Mouse (Mus musculus) gonadal fat pad, adult 2 months (tissue): ENCODE results near the gene Ggt6. TPM values are rescaled to one million over a fixed set of nuclear protein-coding genes. Genes with fewer than 3 reads are reported as not detected.

Experiments
- DNase-seq: peaks from one replicate; pipeline ENCODE4 v3.0.0-alpha.2; 2012; ENCODE audit warnings: low read depth
- polyA plus RNA-seq: library from polyadenylated mRNA; depleted of rRNA; stranded (reverse); fragments of >200 nt; gene quantifications from 2 replicates; pipeline ENCODE4 v1.2.3, GENCODE M21; 2012; rRNA removed

Gene Ggt6
- polyA plus RNA-seq, 1 experiment, result 1.6 TPM

DNA sequence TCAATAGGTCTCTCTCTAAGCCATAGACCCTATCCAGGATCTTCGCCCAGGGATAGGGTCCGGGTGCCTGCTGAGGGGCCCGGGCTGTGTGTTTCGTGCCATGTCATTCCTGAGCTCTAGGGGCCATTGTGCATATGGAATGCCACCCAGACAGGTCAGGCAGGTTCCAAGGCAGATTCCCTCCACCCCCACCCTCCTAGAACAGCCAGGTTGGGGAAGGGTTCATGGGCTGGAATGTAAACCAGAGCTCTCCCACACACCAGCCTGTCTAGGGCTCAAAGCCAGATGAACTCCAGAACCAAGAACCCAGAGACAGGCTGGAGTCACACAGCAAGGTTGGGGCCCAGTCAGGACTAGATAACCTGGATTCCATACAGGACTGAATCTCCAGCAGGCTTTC lies 38.2 kb downstream of the Ggt6 start:
- no peak for DNase-seq

DNA sequence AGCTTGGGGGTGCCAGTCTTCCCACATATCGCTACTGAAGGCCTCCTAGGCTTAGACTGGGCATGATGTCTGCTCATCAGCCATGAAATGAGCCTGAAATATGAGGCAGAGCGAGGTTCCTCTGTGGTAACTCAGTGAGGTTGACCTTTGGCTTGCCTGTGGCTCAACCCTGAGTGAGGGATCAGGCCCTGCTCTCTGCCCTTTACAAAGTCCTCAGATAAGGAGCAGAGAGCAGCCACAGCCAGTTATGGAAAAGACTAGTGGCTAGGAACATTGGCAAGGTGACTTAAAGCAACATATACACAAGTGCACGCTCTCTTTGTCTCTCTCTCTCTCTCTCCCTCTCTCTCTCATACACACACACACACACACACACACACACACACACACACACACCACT lies 39.6 kb downstream of the Ggt6 start:
- DNase-seq, result no peak

DNA sequence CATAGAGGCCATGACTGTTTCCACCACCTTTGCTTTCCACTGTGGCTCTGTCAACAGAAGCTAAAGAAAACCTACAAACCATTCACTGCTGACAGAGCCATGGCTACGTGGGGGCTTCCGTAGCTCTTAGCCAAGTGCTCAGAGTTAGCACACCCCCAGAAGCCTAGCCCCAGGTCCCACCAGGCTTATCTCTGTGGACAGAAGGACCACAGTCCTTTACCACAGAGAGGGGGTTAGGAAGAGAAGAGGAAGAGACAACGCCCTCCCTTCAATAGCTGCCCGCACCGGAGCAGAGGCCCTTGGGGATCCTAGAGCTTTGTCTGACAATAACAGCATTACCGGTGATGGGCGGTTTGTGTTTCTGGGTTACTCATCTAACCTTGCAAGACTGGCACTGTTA lies 40.1 kb downstream of the Ggt6 start:
- DNase-seq, result no peak

DNA sequence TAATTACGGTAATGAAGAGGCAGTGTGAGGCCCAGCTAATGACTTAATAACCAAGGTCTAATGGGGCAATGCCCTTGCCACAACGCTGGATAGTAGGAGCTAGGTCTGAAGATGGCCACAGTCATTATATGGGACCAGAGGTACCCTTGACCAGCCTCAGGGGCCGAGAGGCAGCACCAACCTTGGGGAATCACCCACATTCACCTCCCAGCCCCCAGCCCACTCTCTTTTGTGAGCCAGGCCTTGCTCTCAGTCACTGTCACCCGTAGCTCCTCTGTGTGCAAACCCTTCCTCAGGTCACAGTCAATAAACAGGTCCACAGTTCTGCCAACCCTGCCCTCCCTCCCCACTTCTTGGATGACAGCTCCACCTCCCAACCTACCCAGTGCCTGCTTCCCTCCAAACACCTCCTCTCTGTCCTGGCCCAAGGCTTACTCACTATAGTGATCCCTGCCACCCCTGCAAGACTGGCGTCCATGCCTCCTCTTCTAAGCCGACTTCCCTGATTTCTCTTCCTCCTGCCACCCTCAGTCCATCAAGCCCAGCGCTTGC lies 40.8 kb downstream of the Ggt6 start:
- no peak for DNase-seq

DNA sequence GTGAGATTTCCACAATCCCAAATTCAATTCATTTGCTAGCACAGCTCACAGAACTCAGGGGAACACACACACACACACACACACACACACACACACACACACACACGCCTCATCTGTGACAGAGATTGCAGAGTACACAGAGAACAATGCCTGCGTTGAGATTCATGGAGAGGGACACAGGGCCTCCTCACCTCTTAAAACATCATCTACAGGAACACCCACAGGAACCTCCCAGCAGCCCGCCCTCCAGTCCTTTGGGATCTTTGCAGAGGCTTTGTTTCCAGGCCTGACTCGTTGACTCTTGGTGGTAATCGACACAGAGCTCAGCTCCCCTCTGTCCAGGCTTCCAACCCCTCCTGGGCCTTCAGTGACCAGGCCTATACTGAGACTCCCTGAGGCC lies 41.9 kb downstream of the Ggt6 start:
- no peak for DNase-seq

DNA sequence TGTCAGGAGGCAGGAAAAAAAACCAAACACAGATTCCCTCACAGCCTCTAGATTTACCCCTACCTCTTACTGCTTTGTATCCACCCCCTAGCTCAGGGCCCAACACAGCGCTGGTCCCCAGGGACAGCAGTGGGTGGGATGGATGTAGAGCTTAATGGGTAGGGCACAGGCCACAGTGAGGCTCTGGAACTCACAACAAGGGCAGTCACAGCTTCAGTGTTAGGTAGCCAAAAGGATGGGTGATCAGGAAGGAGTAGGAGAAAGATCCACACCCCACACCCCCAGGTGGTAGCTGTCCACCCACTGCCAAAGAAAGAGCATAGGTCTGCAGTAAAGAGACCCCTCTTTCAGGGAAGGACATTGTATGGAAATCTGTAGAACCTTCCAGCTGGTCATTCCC lies 42.3 kb downstream of the Ggt6 start:
- no peak for DNase-seq

DNA sequence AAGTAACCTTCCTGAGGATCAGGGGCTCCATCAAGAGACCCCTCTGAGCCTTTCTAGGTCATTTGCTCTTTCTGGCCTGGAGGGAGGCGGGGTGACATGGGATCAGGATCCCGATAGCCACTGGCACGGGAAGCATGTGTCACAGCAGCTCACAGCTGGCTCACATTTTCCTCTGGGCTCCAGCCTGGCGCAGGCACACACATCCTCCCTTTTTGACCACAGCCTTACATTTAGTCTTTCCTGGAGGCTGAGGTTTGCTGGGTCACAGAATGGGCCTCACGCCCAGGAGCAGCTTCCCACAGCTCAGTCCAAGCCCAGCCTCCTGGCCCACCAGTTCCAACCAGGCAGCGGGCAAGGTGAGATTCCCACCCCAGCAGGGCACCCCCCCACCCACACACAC lies 42.9 kb downstream of the Ggt6 start:
- DNase-seq, result no peak

DNA sequence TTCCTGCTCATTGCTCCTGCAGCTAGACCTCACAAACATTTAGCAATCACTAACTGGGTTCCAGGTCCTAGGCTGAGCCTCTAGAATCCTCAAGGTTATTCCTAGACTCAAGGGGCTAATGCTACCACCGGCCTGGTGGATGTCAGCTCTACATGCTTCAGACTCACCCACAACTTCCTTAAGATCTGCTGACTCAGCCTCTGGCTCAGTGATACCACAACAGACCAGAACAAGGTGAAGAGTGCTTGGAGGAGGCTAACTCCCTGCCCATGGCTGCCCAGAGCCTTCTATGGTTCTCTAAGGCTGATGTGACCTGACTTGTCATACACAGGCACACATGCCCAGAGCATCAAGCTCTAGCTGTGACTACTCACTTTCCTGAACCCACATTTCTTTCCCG lies 44.2 kb downstream of the Ggt6 start:
- no peak for DNase-seq

DNA sequence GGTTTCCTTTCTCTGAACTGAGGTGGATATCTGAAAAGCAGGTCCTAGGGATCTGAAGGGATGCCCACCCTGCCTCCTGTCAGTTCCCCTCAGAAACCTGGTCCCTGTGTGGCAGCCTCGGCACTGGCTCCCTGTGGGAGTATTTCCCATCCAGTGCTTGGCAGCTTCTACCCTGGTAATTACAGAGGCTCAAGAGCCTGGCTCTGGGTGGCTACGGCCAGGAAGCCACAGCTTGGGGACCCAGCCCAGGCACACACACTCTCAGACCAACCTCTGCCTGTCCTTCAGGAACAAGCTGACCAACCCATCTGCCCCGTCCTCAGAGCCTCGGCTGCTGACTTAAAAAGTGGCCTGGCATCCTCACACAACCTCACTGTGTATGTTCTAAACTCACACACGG lies 46.0 kb downstream of the Ggt6 start:
- DNase-seq, result no peak

DNA sequence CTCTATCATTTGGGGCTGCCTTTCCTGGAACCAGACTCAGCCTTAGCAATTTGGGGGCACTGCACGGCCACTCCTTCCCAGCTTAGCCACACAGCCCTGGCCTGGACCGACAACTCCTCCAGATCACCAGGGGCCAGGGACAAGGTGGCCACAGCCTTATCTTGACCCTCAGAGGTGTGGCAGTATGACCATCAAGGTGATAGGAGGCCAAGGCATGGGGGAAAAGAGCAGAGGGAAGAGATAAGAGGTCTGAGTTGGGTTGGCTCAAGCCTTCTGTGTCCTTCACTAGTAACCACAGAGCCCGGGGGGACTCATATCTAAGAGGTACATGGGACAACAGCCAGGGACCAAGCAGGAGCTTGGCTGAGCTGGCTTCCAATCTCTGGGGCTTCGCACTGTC lies 46.6 kb downstream of the Ggt6 start:
- DNase-seq, result no peak

DNA sequence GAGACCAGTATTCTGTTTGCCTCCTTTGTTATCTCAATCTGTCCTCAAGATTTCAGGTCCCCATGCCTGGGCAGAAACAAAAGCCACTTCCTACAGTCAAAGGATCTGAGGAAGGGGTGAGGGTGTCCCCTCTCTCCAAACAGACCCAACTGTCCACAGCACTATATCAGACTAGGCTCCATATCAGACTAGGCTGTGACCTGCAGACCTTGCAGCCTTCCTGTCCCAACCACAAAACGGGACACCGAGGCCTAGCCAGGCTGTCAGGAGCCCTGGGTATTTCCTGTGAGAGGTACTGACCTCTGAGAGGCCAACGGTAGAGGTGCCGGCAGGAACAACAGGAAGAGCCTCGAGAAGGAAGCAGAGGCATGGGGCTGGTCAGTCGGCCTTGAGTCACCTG lies 49.2 kb downstream of the Ggt6 start:
- no peak for DNase-seq

DNA sequence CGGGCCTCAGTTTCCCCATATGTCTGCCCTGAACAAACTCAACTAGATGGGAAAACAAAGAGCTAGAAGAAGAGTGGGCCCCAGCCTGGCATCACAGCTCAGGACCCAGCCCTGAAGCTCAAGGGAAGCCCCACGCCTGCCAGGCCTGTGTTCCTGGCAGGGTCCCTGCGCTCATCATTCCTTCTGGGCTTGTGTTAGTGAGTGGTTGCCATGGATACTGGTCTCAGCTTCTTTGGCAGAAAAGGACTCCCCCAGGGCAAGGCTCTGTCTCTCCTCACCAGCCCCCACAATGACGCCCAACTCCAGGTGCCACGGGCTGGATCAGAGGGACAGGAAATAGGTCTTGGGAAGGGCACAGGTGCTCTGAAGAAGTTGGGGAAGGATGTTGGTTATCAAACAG lies 49.8 kb downstream of the Ggt6 start:
- DNase-seq, result no peak

DNA sequence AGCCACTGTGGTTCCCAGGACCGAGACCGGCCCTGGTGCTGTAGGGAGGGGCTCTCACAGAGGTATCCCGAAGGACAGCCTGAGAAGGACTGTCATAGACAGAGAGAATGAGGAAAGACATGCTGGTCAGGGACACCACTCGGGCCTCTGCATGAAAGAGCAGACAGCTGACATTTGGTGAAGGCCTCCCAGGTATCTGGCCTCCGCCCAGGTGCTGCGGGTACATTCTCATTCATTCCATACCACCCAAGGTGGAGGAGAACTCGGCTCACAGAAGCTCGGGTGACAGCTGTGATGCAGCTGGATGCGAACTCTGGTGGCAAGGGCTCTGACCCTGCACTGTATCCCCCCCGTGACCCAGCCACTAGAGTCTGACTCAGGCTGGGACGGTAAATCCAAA lies 50.6 kb downstream of the Ggt6 start:
- no peak for DNase-seq

DNA sequence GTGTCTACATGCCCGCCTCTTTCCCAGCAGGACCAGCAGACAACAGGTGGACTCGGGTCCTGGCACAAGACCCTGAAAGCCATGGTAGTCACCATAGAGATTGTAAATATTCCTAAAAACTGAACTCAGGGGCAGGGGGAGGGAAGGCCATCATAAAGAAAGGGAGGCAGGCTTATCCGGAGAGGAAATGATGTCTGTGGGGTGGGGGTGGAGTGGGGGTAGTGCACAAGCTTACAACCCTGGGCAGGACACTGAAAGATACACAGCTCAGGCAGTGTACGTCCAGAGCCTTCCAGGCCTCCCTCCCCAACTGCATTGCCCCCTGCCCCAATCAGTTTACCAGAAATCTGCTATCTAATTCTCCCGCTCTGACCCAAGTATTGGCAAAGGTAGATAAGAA lies 51.8 kb downstream of the Ggt6 start:
- DNase-seq, result no peak

DNA sequence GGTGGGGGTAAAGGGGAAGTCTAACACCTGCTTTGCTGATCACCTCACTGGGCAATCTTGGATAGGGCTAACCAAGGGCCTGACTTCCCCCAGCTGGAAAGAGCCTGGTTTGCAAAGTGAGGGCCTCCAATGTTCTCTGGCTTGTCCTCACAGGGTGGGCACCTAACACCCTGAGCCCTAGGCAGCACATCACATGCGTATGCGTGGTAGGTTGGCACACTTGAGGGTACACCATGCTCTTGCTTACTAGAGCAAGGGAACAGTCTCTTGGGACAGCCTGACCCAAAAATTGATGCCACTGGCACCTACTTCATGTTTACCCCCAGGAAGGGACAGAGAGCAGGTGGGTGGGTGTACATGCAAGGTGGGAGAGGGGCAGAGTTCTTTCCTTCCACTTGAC lies 52.4 kb downstream of the Ggt6 start:
- DNase-seq, result no peak

Other genes starting within 250 kb of the Ggt6 start
- gene Gm43951, start 228.7 kb upstream of the Ggt6 start, polyA plus RNA-seq, result 0.22 and 0.56 TPM in 2 replicates
- 7.2 and 7.3 TPM in 2 replicates for gene 4933427D14Rik, start 228.1 kb upstream of the Ggt6 start, polyA plus RNA-seq
- 88.0 and 88.3 TPM in 2 replicates for gene Txndc17, start 228.0 kb upstream of the Ggt6 start, polyA plus RNA-seq
- gene Med31, start 219.9 kb upstream of the Ggt6 start, polyA plus RNA-seq, result 7.7 and 8.5 TPM in 2 replicates
- 0.18 and 0.34 TPM in 2 replicates for gene Slc13a5, start 168.3 kb upstream of the Ggt6 start, polyA plus RNA-seq
- 15.5 and 21.2 TPM in 2 replicates for gene Xaf1, start 133.9 kb upstream of the Ggt6 start, polyA plus RNA-seq
- 0.20 and 0.39 TPM in 2 replicates for gene Fbxo39, start 121.1 kb upstream of the Ggt6 start, polyA plus RNA-seq
- gene Tekt1, start 73.1 kb upstream of the Ggt6 start, polyA plus RNA-seq, result 1.6 and 2.2 TPM in 2 replicates
- gene Smtnl2, start 23.8 kb upstream of the Ggt6 start, polyA plus RNA-seq, result 13.7 and 22.6 TPM in 2 replicates
- gene Mybbp1a, start 5.8 kb downstream of the Ggt6 start, polyA plus RNA-seq, result 38.7 and 42.8 TPM in 2 replicates
- gene Spns2, start 54.4 kb downstream of the Ggt6 start, polyA plus RNA-seq, result 22.3 and 22.5 TPM in 2 replicates
- 1.0 and 2.5 TPM in 2 replicates for gene Spns3, start 115.0 kb downstream of the Ggt6 start, polyA plus RNA-seq
- 7.7 and 9.8 TPM in 2 replicates for gene Ube2g1, start 171.8 kb downstream of the Ggt6 start, polyA plus RNA-seq